Mouse (Mus musculus) natural killer cell, adult 2 months (primary cell): ENCODE results near the gene Tmcc3.

Source experiments
- DNase-seq, 2 experiments: peaks; one replicate each; pipeline ENCODE4 v3.0.0; 2022; ENCODE audit warnings: low spot score in 2 of 2

The Tmcc3 gene

DNA sequence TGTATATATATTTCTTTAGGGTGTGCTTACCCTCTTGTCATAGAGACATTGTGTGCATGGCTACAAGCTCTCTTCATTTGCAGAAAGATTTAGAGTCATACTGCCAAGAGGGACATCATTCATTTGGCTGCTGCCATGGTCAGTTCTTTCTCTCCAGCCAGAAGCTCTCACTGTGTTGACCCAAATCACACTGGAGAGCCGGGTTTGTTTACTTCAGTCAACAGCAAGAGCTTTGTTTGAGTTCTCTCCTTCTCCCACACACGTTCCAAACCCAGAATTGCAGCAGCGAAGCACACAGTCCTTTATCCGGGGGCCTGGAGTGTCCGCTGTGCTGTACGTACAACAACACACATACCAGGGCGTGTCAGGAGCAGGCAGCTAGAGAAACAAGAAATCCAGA, 154.6 kb downstream of the Tmcc3 start:
- no peak for DNase-seq

GRCm38 (mm10) chr10:94471487-94471886, 159.7 kb downstream of the Tmcc3 start:
- DNase-seq, result no peak

DNA sequence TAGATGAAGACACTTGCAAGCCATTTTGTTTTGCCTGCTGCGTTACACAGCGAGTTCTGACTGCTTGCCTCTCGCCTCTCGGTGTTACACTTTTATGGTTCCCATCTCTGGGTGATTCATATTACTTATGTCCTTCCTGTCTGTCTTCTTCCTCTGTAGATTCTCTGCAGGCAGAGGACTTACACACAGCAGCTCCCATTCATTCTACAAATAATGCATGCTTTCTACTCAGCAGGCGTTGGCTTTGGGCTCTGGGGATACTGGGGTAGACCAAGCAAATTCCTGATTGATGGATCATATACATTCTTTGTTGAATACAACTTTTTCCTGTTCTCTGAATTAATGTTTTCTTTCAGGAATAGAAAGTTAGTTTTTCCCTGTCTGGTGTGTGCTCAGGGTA, 161.8 kb downstream of the Tmcc3 start:
- DNase-seq, result no peak

DNA sequence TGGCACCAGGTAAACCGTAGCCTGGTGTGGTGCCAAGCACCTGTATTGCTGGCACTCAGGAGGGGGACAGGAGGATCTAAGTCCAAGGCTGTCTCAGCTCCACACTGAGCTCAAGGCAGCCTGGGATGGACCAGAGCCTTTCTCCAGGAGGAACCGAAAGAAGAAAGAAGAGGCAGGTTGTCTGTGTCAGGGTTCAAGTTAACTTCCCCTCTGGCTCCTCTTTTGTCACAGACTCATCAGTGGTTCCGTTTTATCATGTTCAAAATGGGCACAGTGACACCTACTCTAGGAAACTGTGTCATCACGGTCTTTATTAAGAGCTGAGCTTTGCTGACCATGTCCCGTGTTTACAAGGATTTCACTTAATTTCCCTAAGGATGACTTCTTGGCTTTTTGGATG, 162.4 kb downstream of the Tmcc3 start:
- no peak for DNase-seq

DNA sequence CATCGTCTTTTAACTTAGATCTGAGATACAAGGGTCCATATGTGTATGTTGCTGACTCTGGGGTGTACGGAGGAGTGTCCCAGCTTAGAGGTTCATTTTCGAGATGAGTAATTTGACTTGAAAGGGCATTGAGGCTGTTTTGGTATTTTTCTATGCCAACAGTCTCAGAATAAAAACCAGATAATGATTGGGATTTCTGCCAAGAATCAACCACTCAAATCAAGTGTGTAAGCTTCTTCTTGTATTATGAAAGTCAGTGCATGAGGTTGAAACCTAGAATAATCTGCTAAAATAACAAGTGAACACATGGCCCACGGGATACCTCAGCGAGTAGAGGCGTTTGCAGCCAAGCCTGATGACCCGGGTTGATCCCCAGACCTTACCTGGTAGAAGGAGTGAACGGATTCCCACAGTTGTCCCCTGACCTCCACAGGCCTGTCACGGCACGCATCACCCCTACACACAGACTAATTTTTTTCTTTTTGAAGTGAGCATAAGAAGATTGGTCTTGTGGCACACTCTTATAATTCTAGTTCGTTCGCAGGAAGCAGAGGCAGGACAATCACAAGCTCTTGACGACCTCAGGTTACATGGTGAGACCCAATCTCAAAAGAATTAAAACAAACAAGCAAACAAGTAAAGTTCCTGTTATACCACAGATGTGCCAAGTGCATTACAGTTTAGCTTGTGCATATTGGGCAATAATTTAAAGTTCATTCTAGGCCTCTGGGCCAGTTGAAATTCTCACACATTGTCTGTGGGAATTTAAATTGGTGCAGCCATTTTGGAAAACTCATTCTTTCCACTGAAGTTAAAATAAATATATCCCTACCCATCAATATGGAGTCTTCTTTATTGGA, 165.8 kb downstream of the Tmcc3 start:
- DNase-seq, result no peak

DNA sequence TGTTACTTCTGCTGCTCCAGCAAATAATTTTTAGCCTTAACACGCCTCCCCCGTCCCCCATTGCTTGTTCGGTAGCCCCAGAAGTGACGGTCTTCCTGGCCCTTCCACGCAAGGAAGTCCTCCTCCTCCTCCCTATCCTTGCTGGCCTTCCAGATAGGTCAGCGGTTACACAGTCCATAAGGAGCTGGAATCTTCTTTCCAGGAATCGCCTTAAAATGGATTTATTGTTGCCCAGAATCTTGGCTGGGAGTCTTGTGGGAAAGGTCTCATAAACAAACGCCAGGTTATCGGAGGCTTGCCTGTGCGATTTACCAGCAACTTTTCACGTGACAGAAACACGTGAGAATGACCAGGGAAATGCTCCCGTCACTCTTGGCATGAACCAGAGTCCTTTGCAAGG, 167.9 kb downstream of the Tmcc3 start:
- no peak for DNase-seq

DNA sequence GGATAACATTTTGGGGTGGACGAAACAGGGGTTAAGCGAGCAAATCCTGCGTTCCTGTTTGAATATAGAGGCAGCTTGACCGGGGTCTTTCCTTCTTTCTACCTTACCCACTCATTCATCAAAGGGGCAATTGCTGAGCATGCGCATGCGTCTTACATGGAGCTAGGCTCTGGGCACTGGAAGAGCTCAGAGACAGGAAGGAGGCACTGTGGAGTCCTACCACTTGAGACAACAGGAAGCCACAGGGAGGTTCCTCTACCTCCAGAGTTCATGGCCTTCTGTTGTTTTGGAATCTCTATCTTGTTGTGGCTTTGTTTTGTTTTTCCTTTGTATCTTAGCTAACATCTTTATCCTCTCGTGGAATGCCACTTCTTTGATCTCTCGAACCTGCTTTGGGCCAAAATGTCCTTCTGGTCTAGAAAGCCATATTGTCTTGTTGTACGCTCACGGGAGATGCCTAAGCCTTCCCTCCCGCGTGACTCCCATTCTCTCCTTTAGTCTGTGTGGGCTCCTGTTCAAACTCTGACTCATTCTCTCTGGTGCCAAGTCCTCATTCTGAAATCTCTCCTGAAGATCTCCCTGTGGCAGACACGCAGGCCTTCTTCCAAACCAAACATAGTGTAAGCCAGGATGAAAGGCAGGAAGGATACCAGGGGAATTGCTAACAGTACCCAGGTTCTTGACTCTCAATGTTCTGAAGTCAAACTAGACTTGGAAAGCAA, 168.8 kb downstream of the Tmcc3 start:
- DNase-seq, result no peak

DNA sequence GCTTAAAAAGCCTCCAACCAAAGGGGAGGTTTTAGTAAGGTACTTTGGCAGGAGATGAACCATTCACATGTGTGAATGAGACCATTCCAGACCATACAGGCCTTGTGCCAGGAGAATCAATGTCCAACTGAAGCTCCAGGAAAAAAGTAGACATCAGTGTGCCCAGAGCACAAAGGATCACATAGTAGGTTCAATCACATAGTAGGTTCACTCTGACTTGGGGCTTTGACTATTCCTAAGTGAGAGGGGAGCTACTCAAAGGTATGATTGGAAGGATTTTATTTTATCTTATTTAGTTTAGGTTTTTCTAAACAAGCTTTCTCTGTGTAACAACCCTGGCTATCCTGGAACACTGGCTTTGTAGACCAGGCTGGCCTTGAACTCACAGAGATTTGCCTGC, 169.9 kb downstream of the Tmcc3 start:
- no peak for DNase-seq

DNA sequence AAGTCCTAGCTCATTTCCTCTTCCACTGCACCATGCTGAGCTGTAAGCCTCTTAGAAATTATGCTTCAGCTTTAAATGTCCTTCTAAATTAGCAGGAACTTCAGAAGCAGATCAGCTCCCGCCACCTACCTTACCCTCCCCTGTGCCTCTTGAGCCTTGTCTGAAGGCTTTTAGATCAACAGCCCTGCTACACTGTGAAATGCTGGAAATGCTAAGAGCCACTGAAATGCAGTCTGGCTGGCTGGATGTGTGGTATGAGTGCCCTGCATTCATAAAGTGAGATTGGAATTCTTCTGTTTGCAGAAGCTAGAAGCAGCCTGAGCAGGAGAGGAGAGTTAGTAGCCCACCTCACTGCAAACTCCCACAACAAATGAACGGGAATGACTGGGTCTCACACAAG, 174.4 kb downstream of the Tmcc3 start:
- DNase-seq, result no peak

- DNase-seq, result no peak
These were observed 177.8 kb downstream of the Tmcc3 start for GRCm38 (mm10) chr10:94489509-94489908.

- DNase-seq, result no peak
These were observed 179.3 kb downstream of the Tmcc3 start for GRCm38 (mm10) chr10:94491006-94491405.

GRCm38 (mm10) chr10:94494403-94494846, 182.7 kb downstream of the Tmcc3 start:
- DNase-seq, result no peak

DNA sequence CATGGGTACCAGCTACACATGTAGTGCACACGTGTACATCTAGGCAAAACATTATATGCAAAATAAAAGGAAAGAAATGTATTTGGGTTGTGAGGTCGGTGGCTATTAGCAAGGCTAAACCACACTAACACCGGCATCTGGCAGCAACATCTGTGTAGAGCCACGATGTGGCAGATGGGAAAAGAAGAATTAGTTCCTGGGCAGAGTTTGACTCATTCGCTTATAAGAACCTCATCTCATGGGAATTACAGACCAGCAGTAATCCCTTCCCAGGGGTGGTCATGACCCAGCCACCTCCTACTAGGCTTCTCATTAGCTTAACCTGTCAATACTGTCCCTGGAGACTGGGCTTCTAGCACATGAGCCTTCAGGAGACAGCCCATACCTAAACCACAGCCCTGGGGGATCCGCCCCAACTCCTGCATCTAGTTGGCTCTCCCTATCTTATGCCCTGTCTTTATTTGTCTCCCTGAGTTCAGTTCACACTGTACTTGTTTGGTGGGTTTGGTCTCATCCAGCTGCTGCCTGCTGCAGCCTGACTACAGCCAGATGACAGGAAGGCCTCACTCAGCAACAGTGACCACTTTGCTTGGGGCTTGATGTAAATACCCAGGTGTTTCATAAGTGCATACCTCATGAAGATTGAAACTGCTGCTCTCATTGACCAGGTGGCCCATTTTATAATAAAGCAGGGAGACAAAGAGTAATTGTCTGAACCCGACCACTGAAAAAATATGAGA, 183.9 kb downstream of the Tmcc3 start:
- no peak for DNase-seq

GRCm38 (mm10) chr10:94496826-94497440, 185.2 kb downstream of the Tmcc3 start:
- DNase-seq, result no peak

GRCm38 (mm10) chr10:94500210-94500876, 188.6 kb downstream of the Tmcc3 start:
- DNase-seq, result no peak

DNA sequence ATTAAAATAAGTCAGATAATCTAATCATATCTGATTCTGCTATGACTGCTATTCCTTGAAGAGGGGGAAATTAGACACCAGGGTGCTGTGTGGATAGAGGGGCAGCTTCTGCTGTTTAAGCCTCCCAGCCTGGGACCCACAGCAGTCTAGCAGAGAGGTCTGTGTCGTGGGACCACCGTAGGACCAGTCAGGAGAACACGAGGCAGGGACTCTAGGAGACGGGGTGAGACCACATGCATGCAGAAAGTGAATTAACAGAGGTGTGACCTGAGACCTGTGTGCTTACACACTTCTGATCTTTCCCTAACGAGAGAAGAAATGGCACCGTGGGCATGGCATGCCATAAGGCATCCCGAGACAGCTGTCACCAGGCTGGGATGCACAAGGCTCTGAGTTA, 189.1 kb downstream of the Tmcc3 start:
- DNase-seq, result no peak

DNA sequence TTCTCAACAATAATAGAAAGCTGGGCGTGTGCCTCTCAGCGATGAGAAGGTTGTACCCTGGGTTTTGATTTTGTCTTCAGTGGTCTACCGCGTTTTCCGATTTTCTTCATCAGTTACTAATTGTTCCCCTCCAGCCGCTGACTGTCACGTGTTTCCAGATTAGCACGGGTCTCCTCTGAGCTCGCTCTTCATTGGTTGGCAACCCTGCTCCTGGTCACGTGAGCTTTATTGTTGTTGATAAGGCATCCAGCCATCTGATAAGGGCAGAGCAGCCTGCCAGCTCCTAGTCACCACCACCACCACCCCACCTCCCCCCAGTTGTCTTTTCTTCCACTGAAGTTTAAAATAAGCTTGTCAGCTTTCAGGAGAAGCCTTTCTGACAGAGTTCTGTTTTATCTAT, 190.0 kb downstream of the Tmcc3 start:
- DNase-seq, result no peak

DNA sequence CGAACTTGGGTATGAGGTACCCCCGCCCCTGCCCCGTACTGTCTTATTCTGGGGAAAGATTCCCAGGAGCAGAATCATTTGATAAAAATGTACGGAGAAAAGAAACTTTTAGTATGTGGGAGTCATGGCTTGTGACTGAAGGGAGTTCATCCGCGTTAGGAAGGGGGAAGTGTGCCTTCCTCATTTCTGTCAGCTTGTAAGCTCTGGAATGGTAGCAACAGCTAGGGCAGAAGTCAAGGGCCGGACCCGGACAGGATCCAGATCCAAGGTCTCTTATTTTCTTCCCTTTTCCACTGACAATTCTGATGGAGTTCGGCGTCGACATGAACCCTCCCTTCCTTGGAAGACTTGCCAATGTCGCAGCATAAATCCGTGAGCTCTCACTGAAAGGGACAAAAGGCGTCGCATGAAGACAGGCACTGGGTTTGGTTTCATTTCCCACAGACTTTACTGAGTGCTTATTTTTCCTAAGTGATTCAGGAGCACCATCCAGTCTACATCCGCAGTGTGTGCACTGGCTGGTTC, 193.6 kb downstream of the Tmcc3 start:
- no peak for DNase-seq

GRCm38 (mm10) chr10:94508863-94509262, 197.1 kb downstream of the Tmcc3 start:
- peak; percentile 70 to 87 for DNase-seq

DNA sequence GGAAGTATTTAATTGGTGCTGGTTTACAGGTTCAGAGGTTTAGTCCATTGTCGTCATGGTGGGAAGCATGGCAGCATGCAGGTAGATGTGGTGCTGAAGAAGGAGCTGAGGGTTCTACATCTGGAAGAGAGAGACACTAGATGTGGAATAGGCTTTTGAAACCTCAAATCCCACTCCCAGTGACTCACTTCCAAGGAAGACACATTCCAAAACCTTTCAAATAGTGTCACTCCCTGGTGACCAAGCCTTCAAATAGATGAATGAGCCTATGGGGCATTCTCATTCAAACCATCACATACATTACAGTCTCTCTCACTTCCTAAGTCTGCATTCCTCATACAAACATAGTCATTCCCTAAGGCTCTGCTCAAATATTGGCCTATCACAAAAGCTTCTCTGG, 201.0 kb downstream of the Tmcc3 start:
- no peak for DNase-seq

DNA sequence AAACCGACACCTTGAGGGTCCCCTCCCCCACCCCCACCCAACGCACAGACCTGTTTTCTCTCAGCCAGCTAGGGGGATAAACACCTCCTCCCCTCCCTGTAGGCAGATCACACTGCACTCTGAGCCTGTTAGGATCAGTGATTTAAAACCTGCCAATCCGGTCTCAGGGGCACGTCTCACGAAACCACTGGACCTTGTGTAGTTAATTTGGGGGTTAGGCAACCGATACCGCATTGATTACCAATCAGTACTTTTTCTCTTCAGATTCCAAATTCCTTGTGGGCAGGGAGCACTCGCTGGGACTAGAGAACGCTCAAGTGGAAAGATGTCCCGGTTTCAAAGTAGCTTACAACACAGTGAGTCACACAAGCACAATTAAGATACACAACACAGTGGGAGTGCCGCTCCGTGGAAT, 202.3 kb downstream of the Tmcc3 start:
- DNase-seq, result no peak
